Mouse (Mus musculus) brain, embryonic 14.5 days (tissue): ENCODE data around the gene Gm21987. TPM values are rescaled to one million over a fixed set of nuclear protein-coding genes. Genes with fewer than 3 reads are reported as not detected.
"Not testable (repeated sequence)": the region's sequence is repeated elsewhere in the genome, so short reads cannot be mapped to it uniquely, and the experiment has no call there.

Experiments used
- DNase-seq: peaks from one replicate; pipeline ENCODE4 v3.0.0-alpha.2; 2011; ENCODE audit warnings: low read depth
- CTCF ChIP-seq: fragments of 200-500 bp; IDR thresholded peaks from 2 replicates; pipeline ENCODE4 v1.5.1; 2012; ENCODE audit warnings: inconsistent platforms, mild to moderate bottlenecking, moderate library complexity, borderline replicate concordance; ENCODE audit not compliant: insufficient read depth, insufficient read length; ENCODE audit errors: extremely low read depth
- POLR2A ChIP-seq: fragments of 200-500 bp; IDR thresholded peaks from 2 replicates; pipeline ENCODE4 v1.6.1; 2012; ENCODE audit warnings: mild to moderate bottlenecking, inconsistent platforms, borderline replicate concordance; ENCODE audit not compliant: poor library complexity, insufficient read depth, insufficient read length, severe bottlenecking; ENCODE audit errors: extremely low read depth
- polyA plus RNA-seq: library from polyadenylated mRNA; depleted of rRNA; stranded (reverse); fragments of >200 nt; gene quantifications from 2 replicates; pipeline ENCODE4 v1.2.3, GENCODE M21; 2012

The Gm21987 gene
- polyA plus RNA-seq, 1 experiment, result not detected

GRCm38 (mm10) chr16:38326778-38327397 is 20.0 kb upstream of the Gm21987 start:
- no peak for DNase-seq
- TF ChIP-seq POLR2A, result no peak
- no peak for TF ChIP-seq CTCF

DNA sequence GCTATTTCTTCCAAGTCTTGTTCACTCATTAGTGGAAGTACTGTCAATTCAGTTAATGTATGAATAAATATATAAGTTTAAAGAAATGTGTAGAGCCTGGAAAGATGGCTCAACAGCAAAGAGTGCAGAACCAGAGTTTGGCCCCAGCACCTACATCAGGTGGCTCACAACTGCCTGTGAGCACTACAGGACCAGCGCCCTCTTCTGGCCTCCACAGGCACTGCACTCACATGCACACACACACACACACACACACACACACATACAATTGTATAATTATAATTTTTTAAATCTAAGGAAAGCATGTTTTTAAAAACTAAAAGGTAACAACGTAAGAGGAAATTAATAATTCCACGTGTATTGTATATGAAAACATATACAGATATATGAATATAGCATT is 17.5 kb upstream of the Gm21987 start:
- no peak for TF ChIP-seq POLR2A
- peak; percentile 12; the same call in 1 of the 2 replicates for TF ChIP-seq CTCF
- DNase-seq, result no peak

DNA sequence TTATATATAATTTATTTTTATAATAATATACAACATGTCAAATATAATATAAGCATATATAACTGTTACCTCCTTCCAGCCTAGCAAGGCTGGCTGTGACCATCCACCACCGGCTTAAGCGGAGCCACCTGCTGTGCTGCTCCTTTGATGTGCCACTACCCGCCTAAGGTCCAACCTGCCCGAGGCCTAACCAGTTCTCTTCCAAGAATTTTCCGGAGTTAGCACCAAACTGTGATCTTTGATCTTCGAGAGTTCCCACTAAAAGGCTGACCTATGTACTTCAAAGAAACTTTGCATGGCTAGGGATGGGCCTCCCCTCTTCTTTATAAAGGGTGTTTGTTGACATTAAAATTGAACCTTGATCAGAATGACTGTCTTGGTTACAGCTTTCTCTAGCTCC is 12.4 kb upstream of the Gm21987 start:
- no peak for DNase-seq
- TF ChIP-seq POLR2A, result no peak
- no peak for TF ChIP-seq CTCF

- not testable (repeated sequence) for DNase-seq
These were observed 8.8 kb upstream of the Gm21987 start for GRCm38 (mm10) chr16:38338077-38338476.

DNA sequence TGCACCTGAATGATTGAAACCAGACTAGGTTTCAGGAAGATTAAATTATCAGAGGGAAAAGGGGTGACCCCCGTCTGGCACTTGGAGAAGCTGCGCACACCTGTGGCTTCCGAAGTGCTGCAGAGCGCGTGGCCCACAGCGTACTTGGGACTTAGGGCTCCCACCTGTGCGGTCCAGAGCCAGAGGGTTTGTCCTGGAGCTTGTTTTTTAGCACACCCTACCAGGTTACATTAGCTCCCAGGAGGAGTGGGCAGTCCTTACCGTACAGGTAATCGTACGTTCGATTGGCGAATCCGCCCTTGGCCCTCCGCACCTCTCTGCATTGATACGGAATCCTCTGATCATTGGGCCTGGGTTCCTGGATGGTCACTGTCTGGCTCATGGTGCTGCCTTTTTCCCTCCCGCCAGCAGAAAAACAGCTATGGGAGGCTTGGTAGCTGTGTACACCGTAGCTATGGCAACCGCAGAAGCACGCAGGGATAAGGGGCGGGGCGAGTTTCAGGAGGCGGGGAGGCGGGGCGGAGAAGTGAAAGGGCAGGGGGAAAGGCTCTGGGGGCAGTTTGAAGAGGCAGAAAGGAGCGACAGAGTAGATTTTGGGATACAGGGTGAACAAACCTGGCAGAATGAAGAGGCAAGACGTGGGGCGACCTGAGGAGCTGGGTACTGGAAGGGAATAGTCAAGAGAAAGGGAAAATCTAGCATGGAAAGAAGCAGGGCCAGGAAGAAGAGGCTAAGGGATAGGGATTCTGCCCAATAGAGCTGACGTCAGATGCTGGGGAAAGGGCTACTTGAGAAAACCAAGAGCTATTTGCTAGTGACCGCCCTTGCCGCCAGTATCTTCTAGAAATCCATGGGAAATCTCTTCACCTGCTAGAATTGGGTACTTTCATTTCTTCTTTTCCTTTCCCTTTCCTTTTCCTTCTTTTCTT is 5.2 kb upstream of the Gm21987 start, which contains the start of gene Maats1:
Gene Maats1, minus strand, starts transcription at position 748 of the 929 bp plus-strand sequence.
- TF ChIP-seq CTCF, result no peak
- TF ChIP-seq POLR2A, result no peak
- DNase-seq, result peak; percentile 90

DNA sequence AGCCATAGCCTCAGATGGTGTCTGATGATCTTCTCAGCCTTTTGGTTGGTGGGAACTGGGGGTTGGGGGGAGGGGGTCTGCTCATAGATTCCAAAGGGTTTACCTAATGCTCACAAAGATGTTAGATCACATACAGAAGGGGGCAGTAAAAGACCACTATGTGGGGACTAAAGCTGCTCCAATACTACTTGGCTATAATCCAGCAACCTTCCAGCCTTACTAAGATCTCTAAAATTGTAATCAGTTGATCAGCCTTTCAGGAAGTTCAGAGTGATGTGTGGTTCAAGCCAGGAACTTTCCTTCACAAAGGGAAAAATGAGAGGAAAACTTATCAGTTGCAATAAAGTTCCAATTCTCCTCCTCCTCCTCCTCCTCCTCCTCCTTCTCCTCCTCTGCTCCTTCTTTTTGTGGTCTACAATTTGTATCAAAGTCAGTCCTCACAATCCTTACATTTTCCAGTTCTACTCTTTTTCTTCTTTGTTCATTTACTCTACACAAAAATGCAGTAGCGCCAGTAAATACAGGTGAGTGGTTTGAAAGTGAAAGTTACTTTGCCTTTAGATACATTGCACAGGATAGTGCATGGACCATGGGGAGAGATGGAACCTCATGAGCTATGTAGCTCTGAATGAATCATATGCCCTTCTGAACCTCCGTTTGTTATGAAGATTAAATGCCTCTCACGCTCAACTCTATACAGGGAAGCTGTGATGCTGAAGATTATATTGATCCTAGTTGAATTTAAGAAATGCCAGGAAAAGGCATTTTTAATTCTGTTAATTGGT is 1.7 kb upstream of the Gm21987 start:
- DNase-seq, result peak; percentile 86
- TF ChIP-seq CTCF (peak; percentile 27; the same call in 1 of the 2 replicates), POLR2A (no peak)

DNA sequence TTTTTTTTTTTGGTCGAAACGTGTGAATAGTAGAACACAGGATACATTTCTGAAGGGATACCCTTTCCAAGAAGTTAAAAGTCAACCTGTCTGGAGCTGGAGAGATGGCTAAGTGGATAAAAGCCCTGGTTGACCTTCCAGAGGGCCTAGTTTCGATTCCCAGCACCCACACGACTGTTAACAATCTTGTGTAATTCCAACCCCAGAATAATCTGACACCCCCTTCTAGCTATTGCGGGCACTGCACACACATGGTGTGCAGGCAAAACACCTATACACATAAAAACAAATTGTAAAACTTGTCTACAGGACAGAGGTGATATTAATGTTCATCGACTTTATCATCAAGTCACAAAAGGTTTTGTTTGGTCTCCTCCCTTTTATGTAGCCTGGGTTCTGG is 748 bp downstream of the Gm21987 start:
- no peak for TF ChIP-seq CTCF
- DNase-seq, result no peak

GRCm38 (mm10) chr16:38348217-38348761 is 1.4 kb downstream of the Gm21987 start:
- DNase-seq, result no peak
- TF ChIP-seq CTCF, result no peak
- TF ChIP-seq POLR2A, result no peak

- DNase-seq, result no peak
- TF ChIP-seq POLR2A, result no peak
- no peak for TF ChIP-seq CTCF
These were observed 3.0 kb downstream of the Gm21987 start for GRCm38 (mm10) chr16:38349881-38350280.

DNA sequence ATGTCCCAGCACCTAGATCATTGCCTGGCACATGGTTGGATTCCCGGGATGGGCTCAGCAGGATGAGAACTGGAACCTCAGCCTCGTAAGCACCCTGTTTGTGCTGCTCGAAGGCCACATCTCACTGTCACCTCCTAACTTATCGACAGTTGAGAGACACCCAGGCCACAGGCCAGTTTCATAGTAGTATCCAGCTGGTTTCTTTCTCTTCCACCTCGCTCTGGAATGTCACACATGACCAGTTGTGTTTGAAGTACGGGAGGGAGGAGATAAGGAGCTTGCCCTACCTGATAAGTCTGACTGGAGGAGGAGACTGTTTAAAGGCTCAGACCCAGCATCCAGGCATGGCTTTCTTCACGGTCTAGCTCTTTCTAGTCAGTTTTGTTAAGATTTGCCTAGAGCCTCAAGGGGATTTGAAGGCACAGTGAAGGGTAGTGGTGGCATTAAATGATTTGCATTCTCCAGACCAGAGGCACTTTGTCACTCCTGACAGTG is 3.6 kb downstream of the Gm21987 start:
- TF ChIP-seq CTCF (no peak), POLR2A (no peak)
- DNase-seq, result no peak

DNA sequence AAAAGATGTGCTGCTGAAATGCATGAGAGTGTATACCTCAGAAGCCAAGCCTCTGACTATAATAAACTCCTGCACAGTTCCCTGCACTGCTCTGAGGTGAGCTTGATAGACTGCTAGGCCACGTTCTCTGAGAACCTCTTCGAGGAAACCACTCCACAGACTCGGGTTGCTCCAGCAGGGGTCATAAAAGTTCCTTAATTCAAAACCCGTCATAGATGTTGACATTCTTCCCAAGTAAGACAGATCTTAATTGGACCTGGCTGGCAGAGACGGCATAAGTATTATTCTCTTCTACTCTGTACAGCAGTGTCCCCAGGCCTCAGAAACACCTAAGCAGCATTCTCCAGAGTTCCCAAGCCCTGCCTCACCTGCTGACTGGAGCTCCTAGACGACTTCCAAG is 4.1 kb downstream of the Gm21987 start:
- TF ChIP-seq POLR2A, result no peak
- TF ChIP-seq CTCF, result no peak

More for the DNA sequence above, 4.1 kb downstream of the Gm21987 start:
- no peak for DNase-seq
